Mouse (Mus musculus): ENCODE results near the gene Col8a2.

The Col8a2 gene

GRCm38 (mm10) chr4:126301584-126302309 lies 15.2 kb downstream of the Col8a2 start:
- Histone ChIP-seq H3K4me1 (replicated peaks; ENCODE audit: low read depth, low read length) (peaks cover 44% of the 10 kb centered on the region), H3K4me3 (replicated peaks; ENCODE audit: low read length) (peak overlapping the region; percentile 78), H3K36me3 (ENCODE audit: insufficient read depth, low read length) (no peaks in the 10 kb centered on the region), H3K27me3 (ENCODE audit: insufficient read depth, low read length) (peaks cover 72% of the 10 kb centered on the region), H3K9me3 (ENCODE audit: low read length) (no peaks in the 10 kb centered on the region)
- TF ChIP-seq NANOG (IDR thresholded peaks at IDR 0.05; ENCODE audit: borderline replicate concordance, low read length), result no peak
- TF ChIP-seq CTCF (conservative IDR thresholded peaks at IDR 0.05; ENCODE audit: low read length), result no peak
- TF ChIP-seq POU5F1 (IDR thresholded peaks at IDR 0.05; ENCODE audit: borderline replicate concordance, low read length), result no peak

GRCm38 (mm10) chr4:126303877-126304276 lies 17.3 kb downstream of the Col8a2 start:
- Histone ChIP-seq H3K36me3 (ENCODE audit: insufficient read depth, low read length) (no peaks in the 10 kb centered on the region), H3K9me3 (ENCODE audit: low read length) (no peaks in the 10 kb centered on the region), H3K4me3 (replicated peaks; ENCODE audit: low read length) (no peak overlapping the region), H3K27me3 (ENCODE audit: insufficient read depth, low read length) (peaks cover 61% of the 10 kb centered on the region), H3K4me1 (replicated peaks; ENCODE audit: low read depth, low read length) (peaks cover 42% of the 10 kb centered on the region)
- TF ChIP-seq CTCF (conservative IDR thresholded peaks at IDR 0.05; ENCODE audit: low read length) (peak; percentile 32; the same call in 1 of the 2 replicates), NANOG (IDR thresholded peaks at IDR 0.05; ENCODE audit: borderline replicate concordance, low read length) (no peak)

GRCm38 (mm10) chr4:126305428-126305827 lies 18.8 kb downstream of the Col8a2 start:
- TF ChIP-seq NANOG (IDR thresholded peaks at IDR 0.05; ENCODE audit: borderline replicate concordance, low read length), result no peak
- no peak for TF ChIP-seq POU5F1 (IDR thresholded peaks at IDR 0.05; ENCODE audit: borderline replicate concordance, low read length)
- no peak for TF ChIP-seq CTCF (conservative IDR thresholded peaks at IDR 0.05; ENCODE audit: low read length)
- Histone ChIP-seq H3K9me3 (ENCODE audit: low read length) (no peaks in the 10 kb centered on the region), H3K4me3 (replicated peaks; ENCODE audit: low read length) (no peak overlapping the region)

GRCm38 (mm10) chr4:126306058-126306457 lies 19.5 kb downstream of the Col8a2 start:
- Histone ChIP-seq H3K9me3 (ENCODE audit: low read length) (no peaks in the 10 kb centered on the region), H3K4me3 (replicated peaks; ENCODE audit: low read length) (no peak overlapping the region), H3K4me1 (replicated peaks; ENCODE audit: low read depth, low read length) (peaks cover 39% of the 10 kb centered on the region), H3K36me3 (ENCODE audit: insufficient read depth, low read length) (no peaks in the 10 kb centered on the region), H3K27me3 (ENCODE audit: insufficient read depth, low read length) (peaks cover 47% of the 10 kb centered on the region)
- TF ChIP-seq CTCF (conservative IDR thresholded peaks at IDR 0.05; ENCODE audit: low read length) (peak; percentile 79), NANOG (IDR thresholded peaks at IDR 0.05; ENCODE audit: borderline replicate concordance, low read length) (no peak)

More at GRCm38 (mm10) chr4:126305428-126305827, 18.8 kb downstream of the Col8a2 start:
- H3K36me3 ChIP-seq (ENCODE audit: insufficient read depth, low read length), result no peaks in the 10 kb centered on the region
- peaks cover 44% of the 10 kb centered on the region for H3K4me1 ChIP-seq (replicated peaks; ENCODE audit: low read depth, low read length)
- H3K27me3 ChIP-seq (ENCODE audit: insufficient read depth, low read length), result peaks cover 53% of the 10 kb centered on the region

- H3K4me1 ChIP-seq (replicated peaks; ENCODE audit: low read depth, low read length), result peaks cover 31% of the 10 kb centered on the region
- no peak overlapping the region for H3K4me3 ChIP-seq (replicated peaks; ENCODE audit: low read length)
- H3K27me3 ChIP-seq (ENCODE audit: insufficient read depth, low read length), result peaks cover 39% of the 10 kb centered on the region
- no peaks in the 10 kb centered on the region for H3K9me3 ChIP-seq (ENCODE audit: low read length)
- TF ChIP-seq NANOG (IDR thresholded peaks at IDR 0.05; ENCODE audit: borderline replicate concordance, low read length), result no peak
- TF ChIP-seq POU5F1 (IDR thresholded peaks at IDR 0.05; ENCODE audit: borderline replicate concordance, low read length), result no peak
- TF ChIP-seq CTCF (conservative IDR thresholded peaks at IDR 0.05; ENCODE audit: low read length), result no peak
- H3K36me3 ChIP-seq (ENCODE audit: insufficient read depth, low read length), result no peaks in the 10 kb centered on the region
Measured at GRCm38 (mm10) chr4:126306827-126307226, 20.2 kb downstream of the Col8a2 start.

- H3K36me3 ChIP-seq (ENCODE audit: insufficient read depth, low read length), result peaks cover 2% of the 10 kb centered on the region; the same call in 1 of the 2 replicates
- peaks cover 18% of the 10 kb centered on the region for H3K27me3 ChIP-seq (ENCODE audit: insufficient read depth, low read length)
- peaks cover 35% of the 10 kb centered on the region for H3K4me1 ChIP-seq (replicated peaks; ENCODE audit: low read depth, low read length)
- TF ChIP-seq NANOG (IDR thresholded peaks at IDR 0.05; ENCODE audit: borderline replicate concordance, low read length), result no peak
- no peak for TF ChIP-seq POU5F1 (IDR thresholded peaks at IDR 0.05; ENCODE audit: borderline replicate concordance, low read length)
- no peak for TF ChIP-seq CTCF (conservative IDR thresholded peaks at IDR 0.05; ENCODE audit: low read length)
- H3K9me3 ChIP-seq (ENCODE audit: low read length), result no peaks in the 10 kb centered on the region
- peak overlapping the region; percentile 71 for H3K4me3 ChIP-seq (replicated peaks; ENCODE audit: low read length)
Measured at GRCm38 (mm10) chr4:126309211-126309921, 22.8 kb downstream of the Col8a2 start.

GRCm38 (mm10) chr4:126309922-126310309 lies 23.3 kb downstream of the Col8a2 start:
- H3K4me1 ChIP-seq (replicated peaks; ENCODE audit: low read depth, low read length), result peaks cover 39% of the 10 kb centered on the region
- TF ChIP-seq CTCF (conservative IDR thresholded peaks at IDR 0.05; ENCODE audit: low read length) (peak; percentile 94), POU5F1 (IDR thresholded peaks at IDR 0.05; ENCODE audit: borderline replicate concordance, low read length) (no peak)
- peaks cover 8% of the 10 kb centered on the region for H3K36me3 ChIP-seq (ENCODE audit: insufficient read depth, low read length)
- no peaks in the 10 kb centered on the region for H3K9me3 ChIP-seq (ENCODE audit: low read length)
- H3K27me3 ChIP-seq (ENCODE audit: insufficient read depth, low read length), result peaks cover 16% of the 10 kb centered on the region
- peak overlapping the region; percentile 71 for H3K4me3 ChIP-seq (replicated peaks; ENCODE audit: low read length)

- Histone ChIP-seq H3K4me1 (replicated peaks; ENCODE audit: low read depth, low read length) (peaks cover 40% of the 10 kb centered on the region), H3K4me3 (replicated peaks; ENCODE audit: low read length) (peak overlapping the region; percentile 71; the same call in 1 of the 2 replicates), H3K9me3 (ENCODE audit: low read length) (no peaks in the 10 kb centered on the region), H3K36me3 (ENCODE audit: insufficient read depth, low read length) (peaks cover 11% of the 10 kb centered on the region), H3K27me3 (ENCODE audit: insufficient read depth, low read length) (peaks cover 16% of the 10 kb centered on the region)
- TF ChIP-seq NANOG (IDR thresholded peaks at IDR 0.05; ENCODE audit: borderline replicate concordance, low read length), result no peak
- TF ChIP-seq POU5F1 (IDR thresholded peaks at IDR 0.05; ENCODE audit: borderline replicate concordance, low read length), result no peak
- TF ChIP-seq CTCF (conservative IDR thresholded peaks at IDR 0.05; ENCODE audit: low read length), result no peak
Measured at GRCm38 (mm10) chr4:126310344-126310743, 23.8 kb downstream of the Col8a2 start.
